Mouse (Mus musculus) ES-Bruce4 (cell line): ENCODE results near the gene Irak1.

Experiments used
- CTCF ChIP-seq: IDR thresholded peaks from one replicate; pipeline ENCODE4 v1.8.1; 2011; ENCODE audit warnings: low read depth, low read length
- POLR2A ChIP-seq: IDR thresholded peaks from one replicate; pipeline ENCODE4 v1.8.1; 2011; ENCODE audit warnings: low read length; ENCODE audit not compliant: insufficient read depth

DNA sequence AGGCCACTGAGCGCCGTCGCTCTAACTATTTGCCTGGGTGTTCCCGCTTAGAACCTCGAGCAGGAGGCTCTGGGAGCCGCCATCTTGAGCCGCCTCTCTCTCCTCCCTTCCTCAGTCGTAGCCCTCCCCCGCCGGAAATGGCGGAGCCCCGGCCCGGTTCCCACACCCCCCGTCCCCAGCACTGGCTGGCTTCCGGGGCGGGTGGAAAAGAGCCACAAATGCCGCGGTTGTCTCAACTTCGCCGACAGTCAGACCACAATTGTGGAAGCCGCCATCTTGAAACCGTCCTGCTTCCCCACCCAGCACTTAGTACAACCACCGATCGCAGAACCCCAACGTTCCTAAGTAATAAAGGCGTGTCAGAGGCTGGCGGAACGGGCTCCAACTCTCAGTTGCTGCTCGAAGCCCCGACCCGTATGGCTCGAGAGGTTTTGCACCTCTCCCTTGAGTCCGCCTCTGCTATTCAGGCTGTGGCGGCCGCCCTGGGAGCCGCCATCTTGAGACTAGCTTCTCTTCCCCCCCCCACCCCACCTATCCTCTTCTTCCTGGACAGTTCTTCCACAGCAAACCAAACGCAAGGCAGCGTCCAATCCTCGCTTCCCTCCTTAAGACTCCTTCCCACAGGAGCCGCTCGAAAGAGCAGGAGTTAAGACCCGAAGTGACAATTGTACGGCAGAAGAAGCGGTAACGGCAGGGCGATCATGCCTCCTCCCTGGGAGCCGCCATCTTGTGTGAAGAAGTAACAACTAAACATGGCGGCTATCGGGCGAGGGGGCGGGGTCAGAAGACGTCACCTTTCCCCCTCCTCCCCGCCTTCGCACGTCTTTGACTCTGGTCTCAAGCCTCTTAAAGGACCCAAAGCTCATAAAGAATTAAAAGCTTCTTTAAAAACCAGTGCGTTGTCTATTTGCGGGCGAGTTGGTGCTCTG is 57.2 kb downstream of the Irak1 start, which contains the start of gene Hcfc1:
- TF ChIP-seq POLR2A = no peak
- TF ChIP-seq CTCF = no peak
